Mouse (Mus musculus): ENCODE data around the gene Vps41.
A peak's percentile ranks its signal among the peaks of the same experiment; 100 is the strongest.

Vps41 gene

GRCm38 (mm10) chr13:18797555-18797954 lies 80.5 kb downstream of the Vps41 start:
- DNase-seq, result no peak

- no peak for DNase-seq
Measured at GRCm38 (mm10) chr13:18800434-18800833, 83.3 kb downstream of the Vps41 start.

- DNase-seq, result no peak
Measured at GRCm38 (mm10) chr13:18809465-18809864, 92.4 kb downstream of the Vps41 start.

- peak; percentile 77 for DNase-seq
Measured at GRCm38 (mm10) chr13:18809978-18810675, 93.0 kb downstream of the Vps41 start.

GRCm38 (mm10) chr13:18824420-18825123 lies 107.5 kb downstream of the Vps41 start:
- DNase-seq, result no peak

GRCm38 (mm10) chr13:18827029-18827428 lies 109.9 kb downstream of the Vps41 start:
- DNase-seq, result no peak

GRCm38 (mm10) chr13:18830486-18830885 lies 113.4 kb downstream of the Vps41 start:
- DNase-seq, result no peak

GRCm38 (mm10) chr13:18839231-18839630 lies 122.1 kb downstream of the Vps41 start:
- DNase-seq, result no peak

- no peak for DNase-seq
Measured at GRCm38 (mm10) chr13:18840366-18840765, 123.3 kb downstream of the Vps41 start.

- no peak for DNase-seq
Measured at GRCm38 (mm10) chr13:18841019-18841418, 123.9 kb downstream of the Vps41 start.

- DNase-seq, result no peak
Measured at GRCm38 (mm10) chr13:18841752-18842282, 124.7 kb downstream of the Vps41 start.

- DNase-seq, result no peak
Measured at GRCm38 (mm10) chr13:18842556-18842955, 125.5 kb downstream of the Vps41 start.

GRCm38 (mm10) chr13:18843546-18843945 lies 126.5 kb downstream of the Vps41 start:
- no peak for DNase-seq

GRCm38 (mm10) chr13:18847386-18847785 lies 130.3 kb downstream of the Vps41 start:
- no peak for DNase-seq

GRCm38 (mm10) chr13:18849563-18849962 lies 132.5 kb downstream of the Vps41 start:
- DNase-seq, result no peak

- no peak for DNase-seq
Measured at GRCm38 (mm10) chr13:18851182-18851581, 134.1 kb downstream of the Vps41 start.

- no peak for DNase-seq
Measured at GRCm38 (mm10) chr13:18852718-18853117, 135.6 kb downstream of the Vps41 start.

- peak; percentile 24 for DNase-seq
Measured at GRCm38 (mm10) chr13:18856026-18856802, 139.1 kb downstream of the Vps41 start.

GRCm38 (mm10) chr13:18858183-18858582 lies 141.1 kb downstream of the Vps41 start:
- no peak for DNase-seq

- DNase-seq, result no peak
Measured at GRCm38 (mm10) chr13:18859389-18859788, 142.3 kb downstream of the Vps41 start.

- DNase-seq, result peak; percentile 37
Measured at GRCm38 (mm10) chr13:18868030-18868490, 151.0 kb downstream of the Vps41 start.

GRCm38 (mm10) chr13:18868825-18869224 lies 151.7 kb downstream of the Vps41 start:
- no peak for DNase-seq

- DNase-seq, result no peak
Measured at GRCm38 (mm10) chr13:18875321-18875720, 158.2 kb downstream of the Vps41 start.
